Mouse (Mus musculus) stomach, postnatal 0 days (tissue): ENCODE results near the gene C1galt1c1.

ENCODE experiments used
- CTCF ChIP-seq: IDR thresholded peaks from 2 replicates; pipeline ENCODE4 v1.5.1; 2016; ENCODE audit warnings: antibody characterized with exemption, low read depth, mild to moderate bottlenecking, moderate library complexity
- EP300 ChIP-seq: optimal IDR thresholded peaks from 2 replicates; pipeline ENCODE3; 2016; ENCODE audit warnings: antibody characterized with exemption

GRCm38 (mm10) chrX:38669111-38669903, 34.4 kb upstream of the C1galt1c1 start:
- no peak for TF ChIP-seq CTCF
- TF ChIP-seq EP300: no peak
